Mouse (Mus musculus) liver, postnatal 0 days (tissue): ENCODE measurements around the gene Ywhab. TPM values are rescaled to one million over a fixed set of nuclear protein-coding genes. Genes with fewer than 3 reads are reported as not detected.

Experiments used
- ATAC-seq: fragments of 200-750 bp; cut with Nextera tagmentation; 2 replicates; pipeline ENCODE4 v1.8.0; 2017; ENCODE audit warnings: mild to moderate bottlenecking, moderate library complexity
- DNase-seq: peaks from one replicate; pipeline ENCODE4 v3.0.0-alpha.2; 2016
- H3K27ac ChIP-seq: fragments of 300-500 bp; sonication (generic); 2 replicates; pipeline ENCODE4 v1.5.1; 2014; ENCODE audit warnings: antibody characterized with exemption, moderate library complexity, mild to moderate bottlenecking, low read depth
- H3K27me3 ChIP-seq: fragments of 300-500 bp; sonication (generic); 2 replicates; pipeline ENCODE4 v1.6.1; 2014; ENCODE audit warnings: low read length, control low read depth, mixed read lengths; ENCODE audit not compliant: insufficient read depth
- H3K36me3 ChIP-seq: fragments of 300-500 bp; sonication (generic); replicated peaks from 2 replicates; pipeline ENCODE4 v1.6.1; 2014; ENCODE audit warnings: mild to moderate bottlenecking, control low read depth, low read length, moderate library complexity, mixed read lengths; ENCODE audit not compliant: insufficient read depth
- H3K4me1 ChIP-seq: fragments of 300-500 bp; sonication (generic); 2 replicates; pipeline ENCODE4 v1.6.1; 2014; ENCODE audit warnings: antibody characterized with exemption, mild to moderate bottlenecking, control low read depth; ENCODE audit not compliant: insufficient read depth
- H3K4me2 ChIP-seq: fragments of 300-500 bp; sonication (generic); 2 replicates; pipeline ENCODE4 v1.6.1; 2014; ENCODE audit warnings: low read depth, mild to moderate bottlenecking, low read length, moderate library complexity, mixed read lengths
- H3K4me3 ChIP-seq: fragments of 300-500 bp; sonication (generic); 2 replicates; pipeline ENCODE4 v1.5.1; 2014; ENCODE audit warnings: low read depth, low read length
- H3K9ac ChIP-seq: fragments of 300-500 bp; sonication (generic); replicated peaks from 2 replicates; pipeline ENCODE4 v1.6.1; 2014; ENCODE audit warnings: mild to moderate bottlenecking, moderate library complexity
- H3K9me3 ChIP-seq: fragments of 300-500 bp; sonication (generic); 2 replicates; pipeline ENCODE4 v1.6.1; 2016; ENCODE audit warnings: mild to moderate bottlenecking, control low read depth, low read length, mixed read lengths
- CTCF ChIP-seq: sonication (generic); IDR thresholded peaks from 2 replicates; pipeline ENCODE4 v1.5.1; 2016; ENCODE audit warnings: antibody characterized with exemption, low read depth
- EP300 ChIP-seq: IDR thresholded peaks from 2 replicates; pipeline ENCODE4 v1.6.1; 2016; ENCODE audit warnings: antibody characterized with exemption, low read depth, mild to moderate bottlenecking
- WGBS: fragments of 180-500 bp; shearing (Covaris S2); extraction: QIAGEN DNeasy Blood & Tissue Kit; methylation state at CpG from one replicate; pipeline ENCODE4 v1.1.7; 2014; ENCODE audit not compliant: insufficient replicate concordance; 5-methylcytosine and 5-hydroxymethylcytosine counted together
- polyA plus RNA-seq: library from polyadenylated mRNA; unstranded; fragments of >200 nt; fragmentation: Nextera tagmentation; extraction: Ambion mirVana; gene quantifications from 2 replicates; pipeline ENCODE4 v1.2.1, GENCODE M21; 2015

Ywhab gene
- polyA plus RNA-seq, 1 experiment from 2014 or later: 85.8 TPM

GRCm38 (mm10) chr2:163965706-163966105, 29.1 kb upstream of the Ywhab start:
- no peak for TF ChIP-seq CTCF
- TF ChIP-seq EP300: no peak
- Histone ChIP-seq H3K27ac (no peak overlapping the region), H3K36me3 (no peaks in the 10 kb centered on the region), H3K4me1 (no peaks in the 10 kb centered on the region), H3K4me2 (no peak overlapping the region), H3K4me3 (no peak overlapping the region), H3K9me3 (no peaks in the 10 kb centered on the region), H3K27me3 (no peaks in the 10 kb centered on the region), H3K9ac (no peak overlapping the region)
- DNase-seq (no peak), ATAC-seq (no peak)
- WGBS: 60% methylated on average over 7 of the region's 7 CpGs

- WGBS: 3% methylated on average over 5 of the region's 5 CpGs
- ATAC-seq (no peak), DNase-seq (peak; percentile 66)
- Histone ChIP-seq H3K4me3 (no peak overlapping the region), H3K27ac (no peak overlapping the region), H3K9me3 (no peaks in the 10 kb centered on the region), H3K36me3 (no peaks in the 10 kb centered on the region), H3K27me3 (no peaks in the 10 kb centered on the region), H3K4me1 (no peaks in the 10 kb centered on the region), H3K9ac (no peak overlapping the region), H3K4me2 (no peak overlapping the region)
- TF ChIP-seq CTCF (peak; percentile 94), EP300 (no peak)
Observed at GRCm38 (mm10) chr2:163968581-163968980, 26.2 kb upstream of the Ywhab start.

- Histone ChIP-seq H3K9me3 (no peaks in the 10 kb centered on the region), H3K9ac (no peak overlapping the region), H3K4me3 (no peak overlapping the region), H3K27ac (no peak overlapping the region), H3K4me1 (no peaks in the 10 kb centered on the region), H3K4me2 (no peak overlapping the region), H3K36me3 (no peaks in the 10 kb centered on the region), H3K27me3 (no peaks in the 10 kb centered on the region)
- ATAC-seq: no peak
- 46% methylated on average over 3 of the region's 3 CpGs for WGBS
- TF ChIP-seq EP300 (no peak), CTCF (no peak)
- no peak for DNase-seq
Observed at GRCm38 (mm10) chr2:163970326-163970725, 24.4 kb upstream of the Ywhab start.

GRCm38 (mm10) chr2:163974056-163974455, 20.7 kb upstream of the Ywhab start:
- Histone ChIP-seq H3K4me1 (no peaks in the 10 kb centered on the region), H3K36me3 (no peaks in the 10 kb centered on the region), H3K27ac (no peak overlapping the region), H3K4me3 (no peak overlapping the region), H3K9ac (no peak overlapping the region), H3K9me3 (no peaks in the 10 kb centered on the region), H3K4me2 (no peak overlapping the region), H3K27me3 (no peaks in the 10 kb centered on the region)
- DNase-seq: no peak
- no peak for TF ChIP-seq CTCF
- TF ChIP-seq EP300: no peak
- ATAC-seq: no peak
- 79% methylated on average over 2 of the region's 2 CpGs for WGBS

- DNase-seq (no peak), ATAC-seq (no peak)
- Histone ChIP-seq H3K36me3 (no peaks in the 10 kb centered on the region), H3K4me2 (no peak overlapping the region), H3K4me3 (no peak overlapping the region), H3K27ac (no peak overlapping the region), H3K27me3 (no peaks in the 10 kb centered on the region), H3K9me3 (no peaks in the 10 kb centered on the region), H3K9ac (no peak overlapping the region), H3K4me1 (no peaks in the 10 kb centered on the region)
- no peak for TF ChIP-seq CTCF
- TF ChIP-seq EP300: no peak
- 85% methylated on average over 6 of the region's 7 CpGs for WGBS
Observed at GRCm38 (mm10) chr2:163976448-163976847, 18.3 kb upstream of the Ywhab start.

GRCm38 (mm10) chr2:163987233-163987632, 7.5 kb upstream of the Ywhab start:
- TF ChIP-seq EP300 (no peak), CTCF (no peak)
- ATAC-seq (no peak), DNase-seq (no peak)
- Histone ChIP-seq H3K36me3 (no peaks in the 10 kb centered on the region), H3K27ac (no peak overlapping the region), H3K27me3 (no peaks in the 10 kb centered on the region), H3K9me3 (no peaks in the 10 kb centered on the region), H3K4me2 (no peak overlapping the region), H3K4me3 (no peak overlapping the region), H3K9ac (no peak overlapping the region), H3K4me1 (peaks cover 3% of the 10 kb centered on the region; the same call in 1 of the 2 replicates)
- 44% methylated on average over 8 of the region's 8 CpGs for WGBS

- no peak overlapping the region for H3K27ac ChIP-seq
- no peak overlapping the region for H3K4me3 ChIP-seq
- no peak overlapping the region for H3K9ac ChIP-seq
- no peaks in the 10 kb centered on the region for H3K9me3 ChIP-seq
- WGBS: 93% methylated on average over 2 of the region's 2 CpGs
- H3K4me1 ChIP-seq: peaks cover 18% of the 10 kb centered on the region
- TF ChIP-seq EP300: no peak
- no peak for TF ChIP-seq CTCF
- no peak for DNase-seq
- peaks cover 6% of the 10 kb centered on the region; the same call in 1 of the 2 replicates for H3K36me3 ChIP-seq
- ATAC-seq: no peak
- H3K27me3 ChIP-seq: no peaks in the 10 kb centered on the region
- H3K4me2 ChIP-seq: no peak overlapping the region
Observed at GRCm38 (mm10) chr2:163992871-163993270, 1.9 kb upstream of the Ywhab start.
